Mouse (Mus musculus) CD8-positive naive resting alpha-beta T cell, adult 2 months (primary cell): Measurements from ENCODE around the gene Lamp2.
A peak's percentile ranks its signal among the peaks of the same experiment; 100 is the strongest.
"Not testable (repeated sequence)": the region's sequence is repeated elsewhere in the genome, so short reads cannot be mapped to it uniquely, and the experiment has no call there.

Experiments used
- DNase-seq, 2 experiments: peaks; one replicate each; pipeline ENCODE4 v3.0.0; 2022; ENCODE audit warnings: low read depth in 2 of 2, low spot score in 2 of 2

Gene Lamp2

GRCm38 (mm10) chrX:38455890-38456634 is at the start of gene Lamp2:
Gene Lamp2 (minus strand): TSS chrX:38456454.
- DNase-seq: peak; percentile 33 to 64

GRCm38 (mm10) chrX:38504846-38505245 is 48.6 kb upstream of the Lamp2 start:
- no peak for DNase-seq

DNA sequence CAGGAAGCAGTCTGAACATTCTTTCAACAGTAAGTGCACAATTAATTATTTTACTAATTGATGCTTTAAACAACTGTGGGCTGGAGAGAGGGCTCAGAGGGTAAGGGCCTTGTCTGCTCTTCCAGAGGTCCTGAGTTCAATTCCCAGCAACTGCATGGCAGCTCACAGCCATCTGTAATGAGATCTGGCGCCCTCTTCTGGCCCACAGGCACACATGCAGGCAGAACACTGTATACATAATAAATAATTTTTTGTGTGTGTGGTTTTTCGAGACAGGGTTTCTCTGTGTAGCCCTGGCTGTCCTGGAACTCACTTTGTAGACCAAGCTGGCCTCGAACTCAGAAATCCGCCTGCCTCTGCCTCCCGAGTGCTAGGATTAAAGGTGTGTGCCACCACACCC is 45.9 kb upstream of the Lamp2 start:
- DNase-seq: not testable (repeated sequence)

DNA sequence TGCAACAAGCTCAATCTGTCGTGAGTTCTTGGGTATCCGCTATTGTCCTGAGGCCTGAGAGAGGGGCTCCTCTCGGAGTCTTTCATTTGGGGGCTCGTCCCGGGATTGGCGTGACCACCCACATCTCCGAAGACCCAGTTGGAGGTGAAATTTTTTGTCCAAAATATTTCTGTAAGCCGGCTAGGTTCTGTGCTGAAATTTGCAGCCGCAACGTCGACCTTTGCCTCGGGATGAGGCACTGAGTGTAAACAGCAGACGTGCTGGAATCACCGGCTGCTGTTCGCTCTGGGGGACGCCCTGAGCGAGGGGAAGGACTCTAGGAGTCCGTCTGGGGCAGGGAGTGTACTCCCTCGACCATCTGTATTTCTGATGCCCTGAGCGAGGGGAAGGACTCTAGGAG is 29.2 kb upstream of the Lamp2 start:
- not testable (repeated sequence) for DNase-seq

DNA sequence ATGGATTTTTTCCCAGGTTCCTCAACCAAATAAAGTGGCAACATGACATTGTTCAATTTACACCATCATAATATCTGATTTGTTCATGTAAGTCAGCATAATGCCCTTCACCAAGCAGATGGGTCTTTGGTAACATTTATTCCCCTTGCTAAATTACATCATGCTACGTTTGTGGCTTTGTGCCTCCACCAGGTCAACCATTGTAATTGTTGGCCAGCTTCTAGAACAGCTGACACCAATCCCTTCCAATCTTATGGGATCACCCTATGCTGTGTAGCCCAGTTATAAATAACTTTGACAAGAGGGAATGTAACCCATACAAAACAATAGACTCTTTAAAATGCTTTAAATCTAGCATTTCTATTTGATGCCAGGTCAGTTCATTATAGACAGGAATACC is 22.3 kb upstream of the Lamp2 start:
- DNase-seq: no peak

- DNase-seq: peak; percentile 16 to 51
Observed at GRCm38 (mm10) chrX:38473537-38474299, 17.5 kb upstream of the Lamp2 start.

GRCm38 (mm10) chrX:38473164-38473536 is 16.9 kb upstream of the Lamp2 start:
- DNase-seq: no peak

DNA sequence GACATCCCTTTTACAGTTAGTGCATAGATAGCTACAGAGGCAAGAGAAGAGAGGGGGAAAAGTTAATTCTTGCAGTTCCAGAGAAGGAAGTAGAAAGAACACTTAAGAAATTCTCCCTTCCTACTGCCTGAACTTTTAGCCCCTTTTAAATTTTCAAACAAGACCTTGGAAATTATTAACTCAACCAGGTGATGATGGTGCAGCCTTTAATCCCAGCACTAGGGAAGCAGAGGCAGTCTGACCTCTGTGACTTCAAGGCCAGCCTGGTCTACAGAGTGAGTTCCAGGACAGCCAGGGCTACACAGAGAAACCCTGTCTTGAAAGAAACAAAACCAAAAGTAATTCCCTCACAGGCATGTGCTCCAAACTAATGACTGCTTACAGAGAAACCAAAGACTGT is 10.0 kb upstream of the Lamp2 start:
- DNase-seq: no peak

DNA sequence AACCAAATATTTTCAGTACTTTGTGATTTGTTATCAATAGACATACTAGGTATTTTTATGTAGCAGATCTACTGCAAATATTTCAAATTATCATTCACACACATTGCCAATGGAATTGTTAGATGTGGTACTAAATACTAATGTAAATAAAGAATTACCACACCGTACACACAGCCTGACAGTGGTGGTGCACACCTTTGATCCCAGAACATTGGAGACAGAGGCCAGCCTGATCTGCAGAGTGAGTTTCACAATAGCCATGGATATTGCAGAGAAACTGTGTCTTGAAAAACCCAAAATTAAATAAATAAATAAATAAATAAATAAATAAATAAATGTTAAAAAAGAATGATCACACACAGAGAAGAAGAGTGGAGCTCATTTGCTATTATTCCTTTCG is 6.9 kb upstream of the Lamp2 start:
- DNase-seq: no peak

DNA sequence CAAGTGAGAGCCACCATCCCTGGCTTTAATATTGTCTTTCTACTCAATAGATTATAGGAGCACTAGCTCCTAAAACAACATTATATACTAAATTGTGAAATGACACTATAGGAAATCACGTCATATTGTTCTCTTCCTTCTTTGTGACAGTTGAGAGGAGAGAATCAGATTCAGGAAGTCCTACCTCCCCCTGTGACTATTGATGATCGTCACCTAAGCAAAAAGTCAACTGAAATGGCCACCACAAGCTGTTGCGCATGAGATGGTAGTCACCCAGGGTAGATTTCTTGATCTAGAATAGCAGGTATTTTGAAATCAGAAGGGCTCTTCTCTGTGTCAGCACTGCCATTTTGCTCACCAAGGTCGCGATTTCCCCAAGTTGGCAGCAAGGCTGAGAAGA is 5.8 kb upstream of the Lamp2 start:
- DNase-seq: no peak

- DNase-seq: no peak
Observed at GRCm38 (mm10) chrX:38460887-38461286, 4.6 kb upstream of the Lamp2 start.

- no peak for DNase-seq
Observed at GRCm38 (mm10) chrX:38459076-38459475, 2.8 kb upstream of the Lamp2 start.

- DNase-seq: no peak
Observed at GRCm38 (mm10) chrX:38456635-38457006, 367 bp upstream of the Lamp2 start.

GRCm38 (mm10) chrX:38455474-38455873 is 780 bp downstream of the Lamp2 start:
- no peak for DNase-seq

DNA sequence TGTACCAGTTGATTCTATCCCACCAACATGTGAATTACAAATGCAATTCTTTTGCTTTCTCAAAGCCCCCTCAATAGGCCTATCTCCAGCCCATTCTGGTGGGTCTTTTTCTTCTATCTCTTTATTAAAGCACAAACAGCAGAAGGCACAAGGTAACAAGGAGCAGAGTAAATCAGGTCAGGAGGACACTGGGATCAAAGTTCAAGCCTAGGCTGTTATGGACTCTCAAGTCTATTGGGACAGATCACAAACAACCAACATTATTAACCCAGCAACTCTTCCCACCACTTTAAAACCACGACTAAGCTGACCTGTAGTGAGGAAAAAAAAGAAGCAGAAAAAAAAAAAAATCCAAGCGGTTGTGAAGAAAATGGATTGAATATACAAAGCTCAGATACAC is 1.4 kb downstream of the Lamp2 start:
- DNase-seq: no peak

DNA sequence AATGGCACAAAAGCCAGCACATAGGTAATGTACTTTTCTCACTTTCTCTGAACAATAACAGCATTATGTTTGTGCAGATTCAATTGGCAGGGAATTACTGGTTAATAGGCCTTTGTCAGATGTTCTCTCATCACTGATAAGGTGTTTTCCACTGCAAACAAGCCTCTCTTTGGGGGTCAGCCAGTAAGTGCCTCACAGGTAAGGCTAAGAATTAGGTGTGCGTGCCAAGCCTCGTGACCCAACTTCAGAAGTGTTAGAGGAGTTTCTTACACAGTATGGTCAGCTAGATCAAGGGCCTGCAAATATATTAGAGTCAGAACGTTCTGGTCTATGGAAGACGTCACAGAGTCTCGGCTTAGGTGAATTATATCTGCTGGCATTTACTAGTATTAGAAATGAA is 2.3 kb downstream of the Lamp2 start:
- no peak for DNase-seq

DNA sequence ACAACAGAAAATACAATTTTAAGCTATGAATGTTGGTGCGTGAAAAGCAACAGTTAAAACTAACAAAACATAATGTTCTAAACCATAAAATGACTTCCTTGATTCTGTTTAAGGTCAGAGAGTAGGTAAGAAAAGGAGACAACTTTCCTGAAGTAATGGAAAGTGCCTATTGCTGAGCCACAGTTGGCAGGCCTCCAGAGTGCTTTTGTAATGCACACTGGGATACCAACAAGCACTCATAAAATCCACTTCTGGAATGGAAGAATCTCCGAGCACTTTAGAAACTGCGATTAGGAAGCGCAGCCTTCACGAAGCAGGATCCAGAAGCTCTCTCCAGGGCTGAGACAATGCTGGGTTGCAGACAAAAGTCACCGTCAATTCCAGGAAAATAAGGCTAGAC is 5.8 kb downstream of the Lamp2 start:
- DNase-seq: no peak

DNA sequence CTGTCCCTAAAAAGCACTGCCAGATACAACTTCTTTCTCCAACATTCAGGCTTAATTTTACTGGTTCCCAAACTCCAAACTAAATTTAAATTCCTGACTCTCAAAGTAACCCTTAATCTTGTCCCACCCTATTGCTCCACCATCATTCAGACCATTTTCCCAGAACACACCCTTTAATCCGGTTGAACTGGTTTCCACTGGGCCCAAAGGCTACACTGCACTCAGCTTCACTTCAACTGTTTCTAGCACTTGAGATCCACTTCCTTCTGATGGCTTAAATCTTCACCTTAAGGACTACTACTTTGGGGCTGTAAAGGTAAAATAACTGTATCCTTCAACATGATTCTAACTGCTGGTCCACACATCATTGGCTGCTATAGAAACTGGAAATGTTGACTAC is 10.5 kb downstream of the Lamp2 start:
- no peak for DNase-seq

- no peak for DNase-seq
Observed at GRCm38 (mm10) chrX:38442425-38442824, 13.8 kb downstream of the Lamp2 start.

GRCm38 (mm10) chrX:38439629-38440028 is 16.6 kb downstream of the Lamp2 start:
- DNase-seq: no peak

GRCm38 (mm10) chrX:38438147-38438791 is 18.0 kb downstream of the Lamp2 start:
- peak; percentile 29 to 49 for DNase-seq

DNA sequence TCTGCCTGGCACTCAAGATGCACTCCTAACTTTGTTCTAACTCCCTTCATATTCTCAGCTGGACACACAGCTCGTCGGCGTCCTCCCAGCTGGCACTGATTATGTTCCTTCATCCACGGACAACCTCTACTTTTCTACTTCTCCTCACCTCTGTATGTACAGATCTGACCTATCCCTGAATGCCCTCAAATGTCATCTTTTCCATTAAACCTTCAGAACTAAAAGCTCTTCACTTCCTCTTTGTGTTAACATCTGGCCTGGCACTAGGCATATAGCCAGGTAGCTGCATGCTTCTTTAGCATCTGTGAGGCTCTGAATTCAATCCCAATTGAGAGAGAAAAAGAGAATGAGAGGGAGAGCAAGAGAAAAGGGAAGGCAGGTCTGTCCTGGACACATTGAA is 26.8 kb downstream of the Lamp2 start:
- DNase-seq: no peak
